Mouse (Mus musculus) left cerebral cortex, postnatal 10 days (tissue): ENCODE data around the gene Fabp6. TPM values are rescaled to one million over a fixed set of nuclear protein-coding genes. Genes with fewer than 3 reads are reported as not detected.

Experiments
- DNase-seq, 2 experiments: peaks; one replicate each; pipeline ENCODE4 v3.0.0; 2021 to 2022; ENCODE audit warnings: low spot score in 2 of 2, mixed read lengths in 1 of 2; ENCODE audit errors: extremely low spot score in 1 of 2
- intact Hi-C: fragments of 180-260 bp; cut with DNase I; formaldehyde crosslinking; loops from one replicate; pipeline ENCODE4 v1.15.1; 2025
- total RNA-seq, 2 experiments: library from RNA; stranded (reverse); gene quantifications; 2 replicates each; pipeline ENCODE4 v1.2.3; 2021

Gene Fabp6
- total RNA-seq, 2 experiments from 2014 or later, result not detected

- intact Hi-C loops, result no loop called here
- peak; percentile 49 to 58 for DNase-seq
Observed at GRCm38 (mm10) chr11:43559515-43560292, 41.6 kb downstream of the Fabp6 start.

- intact Hi-C loops, result no loop called here
- DNase-seq, result no peak
Observed at GRCm38 (mm10) chr11:43556538-43556937, 44.8 kb downstream of the Fabp6 start.

GRCm38 (mm10) chr11:43552675-43553074 lies 48.7 kb downstream of the Fabp6 start:
- intact Hi-C loops, result no loop called here
- no peak for DNase-seq

- DNase-seq, result no peak
Observed at GRCm38 (mm10) chr11:43551756-43552155, 49.6 kb downstream of the Fabp6 start.

GRCm38 (mm10) chr11:43549701-43550100 lies 51.6 kb downstream of the Fabp6 start:
- no peak for DNase-seq
- intact Hi-C loops, result no loop called here

More at GRCm38 (mm10) chr11:43551756-43552155, 49.6 kb downstream of the Fabp6 start:
- intact Hi-C loops, result no loop called here

- DNase-seq, result no peak
- intact Hi-C loops, result no loop called here
Observed at GRCm38 (mm10) chr11:43548657-43549435, 52.5 kb downstream of the Fabp6 start.

GRCm38 (mm10) chr11:43548148-43548547 lies 53.2 kb downstream of the Fabp6 start:
- intact Hi-C loops, result no loop called here
- peak; percentile 54 to 83 for DNase-seq

- intact Hi-C loops, result no loop called here
- no peak for DNase-seq
Observed at GRCm38 (mm10) chr11:43546678-43547077, 54.7 kb downstream of the Fabp6 start.

Other genes starting within 250 kb of the Fabp6 start
- gene Pttg1, start 175.3 kb downstream of the Fabp6 start, total RNA-seq, result 10 to 100 TPM; 19.1 to 20.0 TPM
- 10 to 100 TPM; 42.2 to 48.7 TPM for gene Slu7, start 167.8 kb downstream of the Fabp6 start, total RNA-seq
- 1 to 10 TPM; 5.3 to 6.5 TPM for gene C1qtnf2, start 127.3 kb downstream of the Fabp6 start, total RNA-seq
- gene Ccnjl, start 72.8 kb downstream of the Fabp6 start, total RNA-seq, result 1 to 10 TPM; 4.4 to 5.2 TPM
- gene 4933415A04Rik, start 14.5 kb downstream of the Fabp6 start, total RNA-seq, result 1 to 10 TPM; 1.6 TPM
- 10 to 100 TPM; 59.1 to 59.3 TPM for gene Pwwp2a, start 80.5 kb upstream of the Fabp6 start, total RNA-seq
- gene Ttc1, start 146.5 kb upstream of the Fabp6 start, total RNA-seq, result 10 to 100 TPM; 51.5 to 53.3 TPM